Mouse (Mus musculus): ENCODE measurements around the gene Epn2. TPM values are rescaled to one million over a fixed set of nuclear protein-coding genes. Genes with fewer than 3 reads are reported as not detected.

The Epn2 gene
- polyA plus RNA-seq, 1 experiment from 2014 or later: 28.0 TPM

DNA sequence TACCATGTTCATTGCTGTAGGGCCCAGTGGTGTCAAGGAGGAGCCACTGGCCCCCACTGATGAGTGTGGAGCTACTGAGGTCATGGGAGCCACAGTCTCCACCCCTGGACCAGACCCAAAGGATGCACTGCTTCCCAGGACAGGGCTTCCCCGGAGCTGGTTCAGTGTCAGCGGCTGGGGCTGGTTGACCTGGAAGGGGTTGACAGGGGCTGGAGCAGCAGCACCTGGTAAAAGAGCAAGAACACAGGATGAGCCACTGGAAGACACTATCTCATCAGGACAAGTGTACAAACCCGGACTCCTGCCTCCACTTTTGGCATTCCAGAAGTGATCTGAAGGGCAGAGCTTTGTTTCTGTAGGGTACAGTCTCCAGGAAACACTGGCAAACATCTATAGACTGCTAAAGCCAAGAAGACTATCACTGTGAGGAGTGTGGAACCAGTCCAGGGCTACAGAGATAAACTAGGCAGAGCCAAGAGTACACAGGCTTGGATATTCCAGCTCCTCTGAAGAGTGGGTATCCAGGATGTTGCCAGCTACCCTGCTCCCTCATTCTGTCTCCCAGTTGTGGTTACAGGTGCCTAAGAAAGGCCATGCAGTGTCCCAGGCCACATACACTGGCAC is 59.9 kb downstream of the Epn2 start:
- WGBS: 89% methylated on average over 3 of the region's 3 CpGs
- Histone ChIP-seq H3K27ac (replicated peaks; ENCODE audit: low read depth, low read length) (no peak overlapping the region), H3K9ac (ENCODE audit: low read depth, low read length) (no peak overlapping the region), H3K9me3 (ENCODE audit: control insufficient read depth, low read length) (no peaks in the 10 kb centered on the region), H3K27me3 (replicated peaks; ENCODE audit: control insufficient read depth, insufficient read depth, low read length) (no peaks in the 10 kb centered on the region), H3K36me3 (ENCODE audit: control insufficient read depth, insufficient read depth, low read length) (peaks cover 62% of the 10 kb centered on the region), H3K4me3 (ENCODE audit: low read depth, low read length) (no peak overlapping the region), H3K4me2 (ENCODE audit: low read depth, low read length) (no peak overlapping the region), H3K4me1 (ENCODE audit: control insufficient read depth, insufficient read depth, low read length) (no peaks in the 10 kb centered on the region)
- DNase-seq (ENCODE audit: low spot score): no peak
- ATAC-seq (ENCODE audit: low read depth): no peak

GRCm38 (mm10) chr11:61518871-61519270 is 60.6 kb downstream of the Epn2 start:
- Histone ChIP-seq H3K4me1 (ENCODE audit: control insufficient read depth, insufficient read depth, low read length) (no peaks in the 10 kb centered on the region), H3K9me3 (ENCODE audit: control insufficient read depth, low read length) (no peaks in the 10 kb centered on the region), H3K4me2 (ENCODE audit: low read depth, low read length) (no peak overlapping the region), H3K27ac (replicated peaks; ENCODE audit: low read depth, low read length) (no peak overlapping the region), H3K4me3 (ENCODE audit: low read depth, low read length) (no peak overlapping the region), H3K27me3 (replicated peaks; ENCODE audit: control insufficient read depth, insufficient read depth, low read length) (no peaks in the 10 kb centered on the region), H3K9ac (ENCODE audit: low read depth, low read length) (no peak overlapping the region), H3K36me3 (ENCODE audit: control insufficient read depth, insufficient read depth, low read length) (peaks cover 61% of the 10 kb centered on the region)
- 97% methylated on average over 3 of the region's 3 CpGs for WGBS
- ATAC-seq (ENCODE audit: low read depth) (no peak), DNase-seq (ENCODE audit: low spot score) (no peak)

DNA sequence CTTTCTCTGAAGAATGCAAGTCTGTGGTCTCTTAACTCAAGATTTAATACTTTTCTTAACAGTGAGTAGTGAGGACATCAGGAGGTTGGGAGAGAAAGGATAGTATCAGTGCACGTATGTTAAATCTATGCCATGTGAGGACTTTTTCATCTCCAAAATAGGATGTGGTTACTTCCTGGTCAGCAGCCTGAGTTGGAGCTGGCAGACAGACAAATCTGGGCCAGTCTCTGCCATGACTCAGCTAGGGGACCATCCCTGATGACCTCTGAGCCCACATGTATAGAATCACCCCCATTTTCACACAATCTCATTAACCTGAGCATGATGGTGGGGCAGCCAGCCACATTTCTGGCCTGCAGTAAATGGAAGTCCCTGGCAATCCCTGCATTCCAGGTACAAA is 61.5 kb downstream of the Epn2 start:
- H3K27ac ChIP-seq (replicated peaks; ENCODE audit: low read depth, low read length): no peak overlapping the region
- WGBS: 94% methylated on average over 1 of the region's 1 CpGs
- H3K9me3 ChIP-seq (ENCODE audit: control insufficient read depth, low read length): no peaks in the 10 kb centered on the region
- DNase-seq (ENCODE audit: low spot score) (no peak), ATAC-seq (ENCODE audit: low read depth) (no peak)
- H3K4me1 ChIP-seq (ENCODE audit: control insufficient read depth, insufficient read depth, low read length): no peaks in the 10 kb centered on the region
- H3K36me3 ChIP-seq (ENCODE audit: control insufficient read depth, insufficient read depth, low read length): peaks cover 66% of the 10 kb centered on the region
- H3K27me3 ChIP-seq (replicated peaks; ENCODE audit: control insufficient read depth, insufficient read depth, low read length): no peaks in the 10 kb centered on the region
- H3K4me3 ChIP-seq (ENCODE audit: low read depth, low read length): no peak overlapping the region
- H3K4me2 ChIP-seq (ENCODE audit: low read depth, low read length): no peak overlapping the region
- H3K9ac ChIP-seq (ENCODE audit: low read depth, low read length): no peak overlapping the region

DNA sequence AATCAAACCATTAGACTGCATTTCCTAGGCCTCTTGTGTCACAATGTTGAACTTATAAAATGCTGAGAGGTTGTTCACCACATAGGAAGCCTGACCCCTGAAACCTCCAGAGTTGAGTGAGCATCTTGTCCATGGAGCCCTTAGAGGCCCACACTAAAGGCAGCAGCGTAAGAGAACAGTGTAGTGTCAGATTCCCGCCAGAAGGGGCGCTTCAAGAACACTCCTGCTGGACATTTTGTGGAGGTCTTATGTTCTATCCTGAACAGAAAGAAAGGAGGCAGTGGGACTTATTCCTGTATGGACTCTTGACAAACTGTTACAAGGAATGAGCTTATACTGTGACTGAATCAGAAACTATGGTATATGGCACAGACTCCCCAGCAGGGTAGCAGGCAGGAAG is 64.5 kb downstream of the Epn2 start:
- H3K9ac ChIP-seq (ENCODE audit: low read depth, low read length): no peak overlapping the region
- no peak overlapping the region for H3K4me3 ChIP-seq (ENCODE audit: low read depth, low read length)
- no peaks in the 10 kb centered on the region for H3K4me1 ChIP-seq (ENCODE audit: control insufficient read depth, insufficient read depth, low read length)
- H3K27ac ChIP-seq (replicated peaks; ENCODE audit: low read depth, low read length): no peak overlapping the region
- DNase-seq (ENCODE audit: low spot score) (no peak), ATAC-seq (ENCODE audit: low read depth) (no peak)
- H3K36me3 ChIP-seq (ENCODE audit: control insufficient read depth, insufficient read depth, low read length): peaks cover 59% of the 10 kb centered on the region
- no peak overlapping the region for H3K4me2 ChIP-seq (ENCODE audit: low read depth, low read length)
- no peaks in the 10 kb centered on the region for H3K27me3 ChIP-seq (replicated peaks; ENCODE audit: control insufficient read depth, insufficient read depth, low read length)
- no peaks in the 10 kb centered on the region for H3K9me3 ChIP-seq (ENCODE audit: control insufficient read depth, low read length)
- WGBS: 39% methylated on average over 3 of the region's 3 CpGs

DNA sequence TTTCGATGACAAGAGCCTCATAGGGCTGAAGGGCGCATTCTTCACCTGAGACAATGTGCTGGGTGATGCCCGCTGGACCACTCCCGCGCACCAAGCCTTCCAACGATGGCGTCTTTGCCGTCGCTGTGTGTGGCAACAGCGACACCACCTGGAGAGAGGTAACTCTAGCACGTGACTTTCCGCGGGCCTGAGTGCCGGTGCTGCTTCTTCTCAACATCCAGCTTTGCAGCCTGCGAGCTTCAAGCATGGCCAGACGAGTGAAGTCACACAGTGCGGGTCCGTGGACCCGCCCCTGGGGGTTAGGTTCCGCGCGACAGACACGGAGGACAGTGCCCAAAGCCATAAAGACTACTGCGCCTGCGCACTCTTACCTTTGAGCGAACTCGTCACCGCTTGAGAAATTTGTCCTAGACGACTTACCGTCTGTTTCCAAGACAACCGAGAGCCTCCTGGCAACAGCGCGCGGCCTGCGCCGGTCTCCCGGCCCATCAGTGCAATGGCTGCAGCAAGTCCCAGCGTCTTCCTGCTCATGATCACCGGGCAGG is 74.7 kb downstream of the Epn2 start, which contains the start of gene B9d1:
Gene B9d1, plus strand, starts transcription at position 432 of the 545 bp plus-strand sequence.
- peak; percentile 91 for ATAC-seq (ENCODE audit: low read depth)
- Histone ChIP-seq H3K9me3 (ENCODE audit: control insufficient read depth, low read length) (no peaks in the 10 kb centered on the region), H3K27ac (replicated peaks; ENCODE audit: low read depth, low read length) (peak within 1 kb of the TSS; percentile 84), H3K4me1 (ENCODE audit: control insufficient read depth, insufficient read depth, low read length) (peaks cover 10% of the 10 kb centered on the region), H3K9ac (ENCODE audit: low read depth, low read length) (peak within 1 kb of the TSS; percentile 74), H3K4me3 (ENCODE audit: low read depth, low read length) (peak within 1 kb of the TSS; percentile 68), H3K36me3 (ENCODE audit: control insufficient read depth, insufficient read depth, low read length) (0 out of 2 replicates have a peak, but pooled peaks cover 3% of the 10 kb centered on the region), H3K4me2 (ENCODE audit: low read depth, low read length) (peak within 1 kb of the TSS; percentile 81), H3K27me3 (replicated peaks; ENCODE audit: control insufficient read depth, insufficient read depth, low read length) (no peaks in the 10 kb centered on the region)
- under 1% methylated on average over 39 of the region's 39 CpGs for WGBS
- peak; percentile 98 for DNase-seq (ENCODE audit: low spot score)

- Histone ChIP-seq H3K27me3 (replicated peaks; ENCODE audit: control insufficient read depth, insufficient read depth, low read length) (no peaks in the 10 kb centered on the region), H3K9ac (ENCODE audit: low read depth, low read length) (no peak overlapping the region), H3K4me2 (ENCODE audit: low read depth, low read length) (no peak overlapping the region), H3K4me1 (ENCODE audit: control insufficient read depth, insufficient read depth, low read length) (peaks cover 10% of the 10 kb centered on the region), H3K9me3 (ENCODE audit: control insufficient read depth, low read length) (no peaks in the 10 kb centered on the region), H3K36me3 (ENCODE audit: control insufficient read depth, insufficient read depth, low read length) (no peaks in the 10 kb centered on the region), H3K27ac (replicated peaks; ENCODE audit: low read depth, low read length) (no peak overlapping the region), H3K4me3 (ENCODE audit: low read depth, low read length) (no peak overlapping the region)
- DNase-seq (ENCODE audit: low spot score) (no peak), ATAC-seq (ENCODE audit: low read depth) (no peak)
- WGBS: 50% methylated on average over 8 of the region's 8 CpGs
Measured at GRCm38 (mm10) chr11:61503933-61504332, 75.6 kb downstream of the Epn2 start.

DNA sequence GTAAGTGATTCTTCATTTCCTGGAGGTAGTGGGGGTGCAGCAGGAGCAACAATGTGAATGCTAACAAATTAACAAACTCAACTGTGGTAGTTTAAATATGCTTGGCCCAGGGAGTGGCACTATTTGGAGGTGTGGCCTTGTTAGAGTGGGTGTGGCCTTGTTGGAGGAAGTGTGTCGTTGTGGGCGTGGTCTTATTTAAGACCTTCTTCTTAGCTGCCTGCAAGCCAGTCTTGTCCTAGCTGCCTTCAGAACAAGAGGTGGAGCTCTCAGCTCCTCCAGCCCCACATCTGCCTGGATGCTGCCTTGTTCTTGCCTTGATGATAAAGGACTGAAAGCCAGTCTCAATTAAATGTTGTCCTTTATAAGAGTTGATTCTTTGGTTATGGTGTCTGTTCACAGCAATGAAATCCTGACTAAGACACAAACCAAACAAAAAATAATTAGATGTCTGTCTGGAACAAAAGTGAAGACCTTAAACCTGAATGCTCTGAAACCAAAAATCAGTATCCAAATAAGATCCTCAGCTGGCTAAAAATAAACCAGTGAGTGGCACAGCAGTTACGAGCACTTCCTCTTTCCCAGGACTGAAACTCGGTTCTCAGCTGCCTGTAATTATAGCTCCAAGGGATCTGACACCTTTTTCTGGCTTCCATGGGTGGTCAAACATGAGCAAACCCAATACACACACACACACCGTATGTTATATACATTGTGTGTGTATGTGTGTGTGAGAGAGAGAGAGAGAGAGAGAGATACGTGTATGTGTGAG is 80.6 kb downstream of the Epn2 start:
- Histone ChIP-seq H3K9ac (ENCODE audit: low read depth, low read length) (no peak overlapping the region), H3K27ac (replicated peaks; ENCODE audit: low read depth, low read length) (no peak overlapping the region), H3K27me3 (replicated peaks; ENCODE audit: control insufficient read depth, insufficient read depth, low read length) (no peaks in the 10 kb centered on the region), H3K9me3 (ENCODE audit: control insufficient read depth, low read length) (no peaks in the 10 kb centered on the region), H3K4me1 (ENCODE audit: control insufficient read depth, insufficient read depth, low read length) (no peaks in the 10 kb centered on the region), H3K4me3 (ENCODE audit: low read depth, low read length) (no peak overlapping the region), H3K36me3 (ENCODE audit: control insufficient read depth, insufficient read depth, low read length) (no peaks in the 10 kb centered on the region), H3K4me2 (ENCODE audit: low read depth, low read length) (no peak overlapping the region)
- no peak for DNase-seq (ENCODE audit: low spot score)
- no peak for ATAC-seq (ENCODE audit: low read depth)
- WGBS: 70% methylated on average over 6 of the region's 6 CpGs

- WGBS: 76% methylated on average over 1 of the region's 1 CpGs
- H3K9ac ChIP-seq (ENCODE audit: low read depth, low read length): no peak overlapping the region
Measured at GRCm38 (mm10) chr11:61497490-61497889, 82.0 kb downstream of the Epn2 start.

More at GRCm38 (mm10) chr11:61497490-61497889, 82.0 kb downstream of the Epn2 start:
- Histone ChIP-seq H3K4me2 (ENCODE audit: low read depth, low read length) (no peak overlapping the region), H3K27me3 (replicated peaks; ENCODE audit: control insufficient read depth, insufficient read depth, low read length) (no peaks in the 10 kb centered on the region), H3K4me3 (ENCODE audit: low read depth, low read length) (no peak overlapping the region), H3K4me1 (ENCODE audit: control insufficient read depth, insufficient read depth, low read length) (peaks cover 9% of the 10 kb centered on the region), H3K36me3 (ENCODE audit: control insufficient read depth, insufficient read depth, low read length) (peaks cover 2% of the 10 kb centered on the region; the same call in 1 of the 2 replicates), H3K27ac (replicated peaks; ENCODE audit: low read depth, low read length) (no peak overlapping the region), H3K9me3 (ENCODE audit: control insufficient read depth, low read length) (no peaks in the 10 kb centered on the region)
- ATAC-seq (ENCODE audit: low read depth) (no peak), DNase-seq (ENCODE audit: low spot score) (no peak)

Measured in embryonic facial prominence, embryonic 14.5 days (tissue).